Mouse (Mus musculus) heart, embryonic 13.5 days (tissue): ENCODE results near the gene Lmntd2. TPM values are rescaled to one million over a fixed set of nuclear protein-coding genes. Genes with fewer than 3 reads are reported as not detected.
A peak's percentile ranks its signal among the peaks of the same experiment; 100 is the strongest.

Experiments
- microRNA counts: library from miRNA; unstranded; fragments of <30 nt; microRNA quantifications from one replicate; lab custom pipeline; 2016
- microRNA-seq: library from miRNA; unstranded; fragments of <30 nt; microRNA quantifications from one replicate; pipeline ENCODE4, GENCODE M21; 2016
- polyA plus RNA-seq: library from polyadenylated mRNA; unstranded; fragments of >200 nt; fragmentation: Nextera tagmentation; extraction: Ambion mirVana; gene quantifications from 2 replicates; pipeline ENCODE4 v1.2.1, GENCODE M21; 2015

Lmntd2 gene
- polyA plus RNA-seq, 1 experiment from 2014 or later, result 0.72 TPM

MicroRNAs within 50 kb of the gene (microRNA counts, 519-probe panel; counts per million panel counts)
- 5,378 counts per million, percentile 89 among the panel's probes with 10 or more counts for microRNA mmu-miR-210 (lab: Ali Mortazavi, UCI)

Small RNA genes within 50 kb of the gene (microRNA-seq; reads per million reads assigned to microRNA genes)
- gene Mir210, result 1,072 reads per million, percentile 80 among the genes with 10 or more reads in this experiment

Other genes starting within 250 kb of the Lmntd2 start
- gene Ifitm1, start 246.9 kb downstream of the Lmntd2 start, polyA plus RNA-seq, result 9.7 and 15.9 TPM in 2 replicates
- 73.2 and 78.1 TPM in 2 replicates for gene Ifitm3, start 203.3 kb downstream of the Lmntd2 start, polyA plus RNA-seq
- 0.24 and 0.31 TPM in 2 replicates for gene Ifitm6, start 196.2 kb downstream of the Lmntd2 start, polyA plus RNA-seq
- gene Gm17387, start 184.9 kb downstream of the Lmntd2 start, polyA plus RNA-seq, result not detected in 2 replicates
- 1.6 and 2.7 TPM in 2 replicates for gene B4galnt4, start 153.0 kb downstream of the Lmntd2 start, polyA plus RNA-seq
- gene Pkp3, start 135.9 kb downstream of the Lmntd2 start, polyA plus RNA-seq, result 0.31 and 0.72 TPM in 2 replicates
- 3.4 and 3.5 TPM in 2 replicates for gene Sigirr, start 113.5 kb downstream of the Lmntd2 start, polyA plus RNA-seq
- gene Ano9, start 96.3 kb downstream of the Lmntd2 start, polyA plus RNA-seq, result 0.21 and 0.23 TPM in 2 replicates
- gene Ptdss2, start 91.7 kb downstream of the Lmntd2 start, polyA plus RNA-seq, result 57.9 and 66.4 TPM in 2 replicates
- 92.2 and 102 TPM in 2 replicates for gene Rnh1, start 41.2 kb downstream of the Lmntd2 start, polyA plus RNA-seq
- 67.5 and 90.7 TPM in 2 replicates for gene Hras, start 20.1 kb downstream of the Lmntd2 start, polyA plus RNA-seq
- 3.1 and 3.3 TPM in 2 replicates for gene Lrrc56, start 19.9 kb downstream of the Lmntd2 start, polyA plus RNA-seq
- gene Rassf7, start 1.8 kb upstream of the Lmntd2 start, polyA plus RNA-seq, result 15.1 and 15.3 TPM in 2 replicates
- 43.5 and 46.2 TPM in 2 replicates for gene Phrf1, start 14.7 kb upstream of the Lmntd2 start, polyA plus RNA-seq
- gene Irf7, start 52.4 kb upstream of the Lmntd2 start, polyA plus RNA-seq, result 3.4 and 4.2 TPM in 2 replicates
- not detected in 2 replicates for gene Cdhr5, start 62.7 kb upstream of the Lmntd2 start, polyA plus RNA-seq
- gene Sct, start 65.1 kb upstream of the Lmntd2 start, polyA plus RNA-seq, result 0.88 and 1.5 TPM in 2 replicates
- 0.05 TPM in 1 of 2 replicates, not detected in the other for gene Drd4, start 77.9 kb upstream of the Lmntd2 start, polyA plus RNA-seq
- 35.5 and 37.4 TPM in 2 replicates for gene Deaf1, start 113.6 kb upstream of the Lmntd2 start, polyA plus RNA-seq
- gene Tmem80, start 113.7 kb upstream of the Lmntd2 start, polyA plus RNA-seq, result 33.2 and 39.9 TPM in 2 replicates
- gene Eps8l2, start 124.8 kb upstream of the Lmntd2 start, polyA plus RNA-seq, result 1.4 TPM in 2 replicates
- gene Taldo1, start 178.1 kb upstream of the Lmntd2 start, polyA plus RNA-seq, result 248 and 250 TPM in 2 replicates
- 27.0 and 29.9 TPM in 2 replicates for gene Gatd1, start 200.1 kb upstream of the Lmntd2 start, polyA plus RNA-seq
- gene Cend1, start 215.4 kb upstream of the Lmntd2 start, polyA plus RNA-seq, result 8.1 and 9.8 TPM in 2 replicates
- 17.3 and 19.1 TPM in 2 replicates for gene Slc25a22, start 223.8 kb upstream of the Lmntd2 start, polyA plus RNA-seq
- 8.1 and 9.4 TPM in 2 replicates for gene Pidd1, start 229.9 kb upstream of the Lmntd2 start, polyA plus RNA-seq
- gene Rplp2, start 233.3 kb upstream of the Lmntd2 start, polyA plus RNA-seq, result 871 and 874 TPM in 2 replicates
- gene Pnpla2, start 241.1 kb upstream of the Lmntd2 start, polyA plus RNA-seq, result 42.6 and 45.7 TPM in 2 replicates
- gene Cracr2b, start 247.0 kb upstream of the Lmntd2 start, polyA plus RNA-seq, result 20.2 and 23.0 TPM in 2 replicates